ENCODE assay signal across 7 mouse cellular contexts in genomic region chr15:93273788-93274678, GRCm38 (mm10). TPM values are rescaled to one million over a fixed set of nuclear protein-coding genes. Genes with fewer than 3 reads are reported as not detected.
DNase-seq lines count a peak whose midpoint lies in the region; ATAC-seq and TF ChIP-seq lines count a peak whose summit lies in the region.

No protein-coding gene starts in this region.

- H3K9me3 ChIP-seq in lung, embryonic 14.5 days (ENCODE audit: low read depth, low read length), result no peaks in the 10 kb centered on the region
- H3K9me3 ChIP-seq in embryonic facial prominence, embryonic 15.5 days (replicated peaks), result no peaks in the 10 kb centered on the region
- H3K9me3 ChIP-seq in intestine, embryonic 16.5 days (ENCODE audit: control insufficient read depth, low read length), result no peaks in the 10 kb centered on the region
- H3K9me3 ChIP-seq in neural tube, embryonic 15.5 days (replicated peaks), result no peaks in the 10 kb centered on the region

- H3K4me3 ChIP-seq in lung, embryonic 14.5 days (ENCODE audit: low read depth, low read length), result peak overlapping the region; percentile 78
- H3K4me3 ChIP-seq in embryonic facial prominence, embryonic 15.5 days (replicated peaks), result peak overlapping the region; percentile 79
- H3K4me3 ChIP-seq in intestine, embryonic 16.5 days (ENCODE audit: low read length), result peak overlapping the region; percentile 76
- H3K4me3 ChIP-seq in neural tube, embryonic 15.5 days (replicated peaks), result peak overlapping the region; percentile 75

- no peak for DNase-seq in lung, embryonic 14.5 days
- DNase-seq in lung, postnatal 14 days, result no peak
- no peak for DNase-seq in adrenal gland, postnatal 14 days
- DNase-seq in spleen, postnatal 14 days (ENCODE audit: low spot score in 2 of 2), result no peak

- ATAC-seq in lung, embryonic 14.5 days (ENCODE audit: insufficient read depth), result no peak
- no peak for ATAC-seq in embryonic facial prominence, embryonic 15.5 days (ENCODE audit: insufficient number of reproducible peaks, low FRiP score, low TSS enrichment, low read depth)
- ATAC-seq in intestine, embryonic 16.5 days, result no peak
- no peak for ATAC-seq in neural tube, embryonic 15.5 days (ENCODE audit: low FRiP score)

- peaks cover 7% of the 10 kb centered on the region for H3K4me1 ChIP-seq in lung, embryonic 14.5 days (ENCODE audit: insufficient read depth)
- H3K4me1 ChIP-seq in embryonic facial prominence, embryonic 15.5 days, result peaks cover 19% of the 10 kb centered on the region
- peaks cover 22% of the 10 kb centered on the region for H3K4me1 ChIP-seq in intestine, embryonic 16.5 days (ENCODE audit: control insufficient read depth, insufficient read depth, low read length)
- peaks cover 32% of the 10 kb centered on the region for H3K4me1 ChIP-seq in neural tube, embryonic 15.5 days

- H3K4me2 ChIP-seq in lung, embryonic 14.5 days, result peak overlapping the region; percentile 65
- peak overlapping the region; percentile 55 for H3K4me2 ChIP-seq in embryonic facial prominence, embryonic 15.5 days (replicated peaks)
- peak overlapping the region; percentile 80 for H3K4me2 ChIP-seq in intestine, embryonic 16.5 days (ENCODE audit: low read depth, low read length)
- peak overlapping the region; percentile 82 for H3K4me2 ChIP-seq in neural tube, embryonic 15.5 days

- no peak for TF ChIP-seq CTCF in lung, embryonic 14.5 days (IDR thresholded peaks at IDR 0.05; ENCODE audit: low read depth)

- peak overlapping the region; percentile 83 for H3K9ac ChIP-seq in lung, embryonic 14.5 days
- H3K9ac ChIP-seq in embryonic facial prominence, embryonic 15.5 days, result peak overlapping the region; percentile 89
- H3K9ac ChIP-seq in intestine, embryonic 16.5 days (ENCODE audit: low read depth, low read length), result peak overlapping the region; percentile 83
- H3K9ac ChIP-seq in neural tube, embryonic 15.5 days (replicated peaks), result peak overlapping the region; percentile 75

- peak overlapping the region; percentile 92; the same call in 1 of the 2 replicates for H3K27ac ChIP-seq in lung, embryonic 14.5 days (ENCODE audit: low read depth)
- peak overlapping the region; percentile 94 for H3K27ac ChIP-seq in embryonic facial prominence, embryonic 15.5 days (replicated peaks)
- H3K27ac ChIP-seq in intestine, embryonic 16.5 days (ENCODE audit: low read length), result no peak overlapping the region; the same call in 1 of the 2 replicates
- peak overlapping the region; percentile 92 for H3K27ac ChIP-seq in neural tube, embryonic 15.5 days (replicated peaks)

- no peaks in the 10 kb centered on the region for H3K27me3 ChIP-seq in lung, embryonic 14.5 days (ENCODE audit: insufficient read depth, low read length)
- H3K27me3 ChIP-seq in embryonic facial prominence, embryonic 15.5 days, result no peaks in the 10 kb centered on the region
- H3K27me3 ChIP-seq in intestine, embryonic 16.5 days (replicated peaks; ENCODE audit: control insufficient read depth, insufficient read depth, low read length), result no peaks in the 10 kb centered on the region
- no peaks in the 10 kb centered on the region for H3K27me3 ChIP-seq in neural tube, embryonic 15.5 days (replicated peaks)

- 40% methylated on average over 19 of the region's 19 CpGs for WGBS in lung, embryonic 14.5 days
- WGBS in embryonic facial prominence, embryonic 15.5 days, result 37% methylated on average over 19 of the region's 19 CpGs
- 39% methylated on average over 19 of the region's 19 CpGs for WGBS in intestine, embryonic 16.5 days
- WGBS in neural tube, embryonic 15.5 days, result 41% methylated on average over 19 of the region's 19 CpGs

- no peaks in the 10 kb centered on the region; the same call in 1 of the 2 replicates for H3K36me3 ChIP-seq in lung, embryonic 14.5 days (ENCODE audit: insufficient read depth)
- H3K36me3 ChIP-seq in embryonic facial prominence, embryonic 15.5 days, result no peaks in the 10 kb centered on the region
- H3K36me3 ChIP-seq in intestine, embryonic 16.5 days (ENCODE audit: control insufficient read depth, insufficient read depth, low read length), result no peaks in the 10 kb centered on the region; the same call in 1 of the 2 replicates
- H3K36me3 ChIP-seq in neural tube, embryonic 15.5 days, result no peaks in the 10 kb centered on the region

RNA-seq across cellular contexts. Expression of gene Gxylt1, which starts 0.9 kb away (rescaled TPM):
- 18.1 and 19.1 TPM in 2 replicates for polyA plus RNA-seq in lung, embryonic 14.5 days (2014; fragmentation: Nextera tagmentation; extraction: Ambion mirVana)
- polyA plus RNA-seq in embryonic facial prominence, embryonic 15.5 days (2015; fragmentation: Nextera tagmentation; extraction: Ambion mirVana), result 12.5 and 13.4 TPM in 2 replicates
- 7.0 and 7.3 TPM in 2 replicates for polyA plus RNA-seq in intestine, embryonic 16.5 days (2015; fragmentation: Nextera tagmentation; extraction: Ambion mirVana)
- 4.4 and 6.5 TPM in 2 replicates for polyA plus RNA-seq in neural tube, embryonic 15.5 days (2015; fragmentation: Nextera tagmentation; extraction: Ambion mirVana)
- 33.7 and 36.4 TPM in 2 replicates for total RNA-seq in adrenal gland, postnatal 14 days (2021)
